Mouse (Mus musculus) limb, embryonic 14.5 days (tissue): ENCODE data around the gene Sipa1l2. TPM values are rescaled to one million over a fixed set of nuclear protein-coding genes. Genes with fewer than 3 reads are reported as not detected.

Source experiments
- ATAC-seq: fragments of 200-750 bp; cut with Nextera tagmentation; 2 replicates; pipeline ENCODE4 v1.8.0; 2017; ENCODE audit warnings: low read depth, moderate number of reproducible peaks, moderate TSS enrichment; ENCODE audit not compliant: low FRiP score
- DNase-seq: peaks from one replicate; pipeline ENCODE4 v3.0.0-alpha.2; 2015; ENCODE audit warnings: low spot score
- H3K27ac ChIP-seq: fragments of 300-500 bp; sonication (generic); replicated peaks from 2 replicates; pipeline ENCODE4 v1.5.1; 2014; ENCODE audit warnings: low read depth, mild to moderate bottlenecking, low read length, moderate library complexity, mixed read lengths
- H3K27me3 ChIP-seq: fragments of 300-500 bp; sonication (generic); 2 replicates; pipeline ENCODE4 v1.6.1; 2014; ENCODE audit warnings: low read length, mixed read lengths; ENCODE audit not compliant: control insufficient read depth, insufficient read depth
- H3K36me3 ChIP-seq: fragments of 300-500 bp; sonication (generic); 2 replicates; pipeline ENCODE4 v1.6.1; 2014; ENCODE audit warnings: mild to moderate bottlenecking, low read length, moderate library complexity, mixed read lengths; ENCODE audit not compliant: control insufficient read depth, insufficient read depth
- H3K4me1 ChIP-seq: fragments of 300-500 bp; sonication (generic); 2 replicates; pipeline ENCODE4 v1.6.1; 2014; ENCODE audit warnings: antibody characterized with exemption, low read length, mixed read lengths; ENCODE audit not compliant: control insufficient read depth, insufficient read depth
- H3K4me2 ChIP-seq: fragments of 300-500 bp; sonication (generic); replicated peaks from 2 replicates; pipeline ENCODE4 v1.6.1; 2014; ENCODE audit warnings: low read depth, mild to moderate bottlenecking, low read length, moderate library complexity; ENCODE audit not compliant: severe bottlenecking
- H3K4me3 ChIP-seq: fragments of 300-500 bp; sonication (generic); replicated peaks from 2 replicates; pipeline ENCODE4 v1.5.1; 2014; ENCODE audit warnings: low read length
- H3K9ac ChIP-seq: fragments of 300-500 bp; sonication (generic); 2 replicates; pipeline ENCODE4 v1.6.1; 2014; ENCODE audit warnings: mild to moderate bottlenecking, low read depth, low read length, moderate library complexity; ENCODE audit not compliant: severe bottlenecking
- H3K9me3 ChIP-seq: fragments of 300-500 bp; sonication (generic); 2 replicates; pipeline ENCODE4 v1.6.1; 2016; ENCODE audit warnings: low read length; ENCODE audit not compliant: control insufficient read depth
- POLR2A ChIP-seq: fragments of 200-500 bp; IDR thresholded peaks from 2 replicates; pipeline ENCODE4 v1.8.0; 2012; ENCODE audit warnings: inconsistent platforms, mild to moderate bottlenecking, moderate library complexity, borderline replicate concordance; ENCODE audit not compliant: insufficient read depth, insufficient read length; ENCODE audit errors: extremely low read depth
- WGBS: fragments of 180-500 bp; shearing (Covaris S2); extraction: QIAGEN DNeasy Blood & Tissue Kit; methylation state at CpG from one replicate; pipeline ENCODE4 v1.1.7; 2014; 5-methylcytosine and 5-hydroxymethylcytosine counted together
- polyA plus RNA-seq, 2 experiments: library from polyadenylated mRNA; depleted of rRNA in 1 of 2; stranded (reverse) in 1 of 2; unstranded in 1 of 2; fragments of >200 nt; fragmentation: Nextera tagmentation in 1 of 2; extraction: Ambion mirVana in 1 of 2; gene quantifications; 2 replicates each; pipeline versions ENCODE4 v1.2.1 to v1.2.3; 2012 to 2014

Sipa1l2 gene
- polyA plus RNA-seq, 2 experiments: 11.6 to 21.6 TPM

DNA sequence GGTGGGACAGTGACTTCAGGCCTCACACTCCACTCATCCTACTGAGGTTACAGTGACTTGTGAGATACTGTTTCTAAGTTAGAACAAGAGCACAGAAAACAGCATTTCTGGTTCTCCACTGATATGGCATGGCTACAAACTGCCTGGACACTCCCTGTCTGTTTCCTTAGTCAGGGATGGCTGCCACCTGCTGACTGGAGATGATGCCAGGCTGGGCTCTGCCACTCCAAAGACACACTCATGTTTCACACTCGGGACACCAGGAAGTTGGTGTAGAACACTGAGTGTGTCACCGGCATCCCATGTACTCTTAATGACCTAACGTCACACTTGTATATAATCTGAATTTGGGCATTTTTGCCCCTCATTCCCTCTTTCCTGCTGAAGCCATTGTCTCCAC is 22.3 kb downstream of the Sipa1l2 start:
- 0 out of 2 replicates have a peak, but pooled peaks cover 2% of the 10 kb centered on the region for H3K36me3 ChIP-seq
- no peak overlapping the region for H3K4me3 ChIP-seq
- 78% methylated on average over 3 of the region's 3 CpGs for WGBS
- no peak overlapping the region for H3K4me2 ChIP-seq
- TF ChIP-seq POLR2A: no peak
- ATAC-seq (no peak), DNase-seq (no peak)
- H3K27ac ChIP-seq: no peak overlapping the region
- H3K9me3 ChIP-seq: no peaks in the 10 kb centered on the region
- no peak overlapping the region for H3K9ac ChIP-seq
- peaks cover 25% of the 10 kb centered on the region for H3K4me1 ChIP-seq
- H3K27me3 ChIP-seq: no peaks in the 10 kb centered on the region

DNA sequence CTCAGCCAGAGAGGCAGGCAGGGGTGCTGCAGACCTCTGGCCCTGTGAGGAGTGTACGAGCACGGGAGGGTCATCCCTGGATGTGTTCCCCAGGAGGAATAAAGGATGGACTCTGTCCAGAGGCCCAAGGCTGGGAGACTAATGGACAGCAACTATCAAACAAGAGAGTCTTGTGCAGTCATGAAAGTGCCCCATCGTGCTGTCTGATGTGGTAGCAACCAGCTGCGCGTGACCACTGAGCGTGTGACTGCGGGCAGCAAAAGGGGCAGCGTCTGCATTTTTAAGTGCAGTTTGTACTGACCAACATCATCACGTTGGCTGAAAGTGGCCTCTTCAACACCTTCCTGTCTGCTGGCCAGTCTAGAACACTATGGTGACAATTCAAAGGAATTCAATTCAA is 23.7 kb downstream of the Sipa1l2 start:
- DNase-seq (no peak), ATAC-seq (no peak)
- no peak for TF ChIP-seq POLR2A
- no peaks in the 10 kb centered on the region for H3K27me3 ChIP-seq
- H3K4me1 ChIP-seq: peaks cover 22% of the 10 kb centered on the region
- H3K4me3 ChIP-seq: no peak overlapping the region
- no peak overlapping the region for H3K9ac ChIP-seq
- H3K36me3 ChIP-seq: no peaks in the 10 kb centered on the region
- WGBS: 89% methylated on average over 9 of the region's 9 CpGs
- no peak overlapping the region for H3K4me2 ChIP-seq
- H3K9me3 ChIP-seq: no peaks in the 10 kb centered on the region
- H3K27ac ChIP-seq: no peak overlapping the region

DNA sequence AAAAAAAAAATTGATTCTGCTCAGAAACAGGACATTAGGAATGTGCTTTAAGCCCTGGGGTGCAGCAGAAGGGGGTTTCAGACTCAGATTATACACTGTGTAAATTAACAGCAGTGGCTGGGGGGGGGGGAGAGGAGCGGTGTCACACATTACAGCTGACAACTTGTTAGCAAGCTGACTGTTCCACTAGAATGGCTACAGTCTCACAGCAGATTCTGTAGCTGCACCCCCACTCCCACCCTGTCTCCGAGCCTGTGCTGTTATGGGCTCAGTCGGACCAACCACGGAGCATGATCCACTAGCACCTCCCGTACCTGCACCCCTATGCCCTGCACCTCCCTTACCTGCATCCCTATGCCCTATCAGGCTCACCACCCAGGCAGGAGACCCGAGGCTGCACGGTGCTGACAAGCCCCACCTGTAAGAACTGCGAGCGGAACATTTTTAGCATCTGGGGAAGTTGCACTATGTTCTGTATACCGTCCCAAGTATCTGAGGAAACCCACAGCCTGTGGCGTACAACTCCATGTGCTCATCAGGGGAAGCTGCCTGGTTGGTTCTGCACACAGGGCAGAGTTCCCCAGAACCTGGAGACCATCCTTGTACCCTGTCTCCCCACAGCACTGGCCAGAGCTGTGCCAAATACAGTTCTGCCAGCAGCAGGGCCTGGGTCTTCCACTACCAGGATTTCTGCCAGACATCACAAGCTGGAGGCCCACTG is 26.6 kb downstream of the Sipa1l2 start:
- peaks cover 21% of the 10 kb centered on the region for H3K4me1 ChIP-seq
- H3K4me3 ChIP-seq: no peak overlapping the region
- no peak for TF ChIP-seq POLR2A
- no peaks in the 10 kb centered on the region for H3K27me3 ChIP-seq
- H3K27ac ChIP-seq: no peak overlapping the region
- no peaks in the 10 kb centered on the region for H3K36me3 ChIP-seq
- H3K4me2 ChIP-seq: no peak overlapping the region
- DNase-seq (no peak), ATAC-seq (no peak)
- no peak overlapping the region for H3K9ac ChIP-seq
- no peaks in the 10 kb centered on the region for H3K9me3 ChIP-seq
- WGBS: 74% methylated on average over 11 of the region's 11 CpGs

- 67% methylated on average over 13 of the region's 13 CpGs for WGBS
- Histone ChIP-seq H3K4me3 (no peak overlapping the region), H3K9me3 (no peaks in the 10 kb centered on the region), H3K4me2 (no peak overlapping the region), H3K36me3 (peaks cover 6% of the 10 kb centered on the region; the same call in 1 of the 2 replicates), H3K27me3 (no peaks in the 10 kb centered on the region), H3K27ac (no peak overlapping the region), H3K9ac (no peak overlapping the region), H3K4me1 (peaks cover 25% of the 10 kb centered on the region)
- no peak for ATAC-seq
- DNase-seq: no peak
- TF ChIP-seq POLR2A: no peak
These were observed 30.3 kb downstream of the Sipa1l2 start for GRCm38 (mm10) chr8:125539056-125540013.

- ATAC-seq: peak; percentile 56; the same call in 1 of the 2 replicates
These were observed 31.3 kb downstream of the Sipa1l2 start for GRCm38 (mm10) chr8:125538265-125538664.

More at GRCm38 (mm10) chr8:125538265-125538664, 31.3 kb downstream of the Sipa1l2 start:
- Histone ChIP-seq H3K4me1 (peaks cover 22% of the 10 kb centered on the region), H3K27me3 (no peaks in the 10 kb centered on the region), H3K9me3 (no peaks in the 10 kb centered on the region), H3K27ac (peak overlapping the region; percentile 33; the same call in 1 of the 2 replicates), H3K4me2 (no peak overlapping the region), H3K4me3 (no peak overlapping the region), H3K36me3 (peaks cover 6% of the 10 kb centered on the region; the same call in 1 of the 2 replicates), H3K9ac (no peak overlapping the region)
- no peak for DNase-seq
- 30% methylated on average over 6 of the region's 6 CpGs for WGBS
- no peak for TF ChIP-seq POLR2A
